Mouse (Mus musculus) kidney, postnatal 36 days (tissue): Measurements from ENCODE around the gene Ptpro.
"Not testable (repeated sequence)": the region's sequence is repeated elsewhere in the genome, so short reads cannot be mapped to it uniquely, and the experiment has no call there.

Experiments
- DNase-seq, 2 experiments: peaks; one replicate each; pipeline ENCODE4 v3.0.0; 2021 to 2022; ENCODE audit warnings: mixed read lengths in 2 of 2

The Ptpro gene

GRCm38 (mm10) chr6:137395075-137395474, 143.0 kb downstream of the Ptpro start:
- DNase-seq: no peak

- DNase-seq: peak; percentile 35 to 47
Measured at GRCm38 (mm10) chr6:137396106-137396793, 144.1 kb downstream of the Ptpro start.

GRCm38 (mm10) chr6:137397358-137397757, 145.2 kb downstream of the Ptpro start:
- DNase-seq: no peak

GRCm38 (mm10) chr6:137404196-137404595, 152.1 kb downstream of the Ptpro start:
- DNase-seq: no peak

- peak in 1 of 2 experiments; percentile 20 for DNase-seq
Measured at GRCm38 (mm10) chr6:137405690-137406089, 153.6 kb downstream of the Ptpro start.

- DNase-seq: no peak
Measured at GRCm38 (mm10) chr6:137410510-137410909, 158.4 kb downstream of the Ptpro start.

- no peak for DNase-seq
Measured at GRCm38 (mm10) chr6:137411901-137412378, 159.8 kb downstream of the Ptpro start.

GRCm38 (mm10) chr6:137413045-137413444, 160.9 kb downstream of the Ptpro start:
- DNase-seq: no peak

- DNase-seq: peak; percentile 36 to 62
Measured at GRCm38 (mm10) chr6:137414531-137415405, 162.6 kb downstream of the Ptpro start.

GRCm38 (mm10) chr6:137422777-137423176, 170.7 kb downstream of the Ptpro start:
- DNase-seq: no peak

GRCm38 (mm10) chr6:137423830-137424229, 171.7 kb downstream of the Ptpro start:
- no peak for DNase-seq

GRCm38 (mm10) chr6:137425500-137426432, 173.6 kb downstream of the Ptpro start:
- DNase-seq: no peak

GRCm38 (mm10) chr6:137433521-137434137, 181.5 kb downstream of the Ptpro start:
- DNase-seq: no peak

GRCm38 (mm10) chr6:137437486-137437885, 185.4 kb downstream of the Ptpro start:
- DNase-seq: no peak

GRCm38 (mm10) chr6:137437902-137438580, 185.9 kb downstream of the Ptpro start:
- peak; percentile 19 to 21 for DNase-seq

GRCm38 (mm10) chr6:137440559-137441486, 188.7 kb downstream of the Ptpro start:
- no peak for DNase-seq

- no peak for DNase-seq
Measured at GRCm38 (mm10) chr6:137443089-137443488, 191.0 kb downstream of the Ptpro start.

GRCm38 (mm10) chr6:137446116-137446515, 194.0 kb downstream of the Ptpro start:
- DNase-seq: not testable (repeated sequence)

GRCm38 (mm10) chr6:137455537-137456041, 203.5 kb downstream of the Ptpro start:
- peak; percentile 31 to 47 for DNase-seq

GRCm38 (mm10) chr6:137456064-137456463, 203.9 kb downstream of the Ptpro start:
- DNase-seq: no peak
